In genomic region chr7:126630824-126631518, GRCm38 (mm10) we compare ENCODE assay signal across 10 mouse cellular contexts. TPM values are rescaled to one million over a fixed set of nuclear protein-coding genes. Genes with fewer than 3 reads are reported as not detected.
DNase-seq lines count a peak whose midpoint lies in the region; ATAC-seq and TF ChIP-seq lines count a peak whose summit lies in the region.
"Had no signal": no experiment of that assay in that cellular context is flagged by ENCODE, and none has a peak within 500 bp of the region (broad histone marks: within the 10 kb centered on the region; RNA-seq: fewer than 3 reads in every experiment).

Gene Nupr1, minus strand, starts transcription at chr7:126630861.

- H3K4me3 ChIP-seq in heart, embryonic 13.5 days: no peak within 1 kb of the TSS
- H3K4me3 ChIP-seq in lung, embryonic 16.5 days (ENCODE audit: low read length): no peak within 1 kb of the TSS
- H3K4me3 ChIP-seq in bone marrow macrophage, adult 2 months (ENCODE audit: insufficient read depth, low read length): no peak within 1 kb of the TSS
- H3K4me3 ChIP-seq: midbrain, embryonic 10.5 days had no signal

- peaks cover 11% of the 10 kb centered on the region for H3K4me1 ChIP-seq in heart, embryonic 13.5 days
- H3K4me1 ChIP-seq in lung, embryonic 16.5 days (replicated peaks; ENCODE audit: control insufficient read depth, insufficient read depth, low read length): 0 out of 2 replicates have a peak, but pooled peaks cover under 1% of the 10 kb centered on the region
- H3K4me1 ChIP-seq in bone marrow macrophage, adult 2 months (ENCODE audit: control insufficient read depth, insufficient read depth, low read length): peaks cover 38% of the 10 kb centered on the region

- H3K36me3 ChIP-seq in heart, embryonic 13.5 days: no peaks in the 10 kb centered on the region
- no peaks in the 10 kb centered on the region for H3K36me3 ChIP-seq in lung, embryonic 16.5 days (ENCODE audit: control insufficient read depth, insufficient read depth, low read length)
- H3K36me3 ChIP-seq: midbrain, embryonic 10.5 days had no signal

- TF ChIP-seq CTCF in bone marrow macrophage, adult 2 months (IDR thresholded peaks at IDR 0.05; ENCODE audit: low read depth, low read length): no peak

- 86% methylated on average over 4 of the region's 4 CpGs for WGBS in heart, embryonic 13.5 days
- 79% methylated on average over 4 of the region's 4 CpGs for WGBS in lung, embryonic 16.5 days

- ATAC-seq in heart, embryonic 13.5 days (ENCODE audit: extremely low read depth, insufficient number of reproducible peaks, low FRiP score, low TSS enrichment): 0 out of 2 replicates have a peak, but pooled peaks have one; percentile 42
- ATAC-seq in lung, embryonic 16.5 days (ENCODE audit: low read depth): no peak
- no peak for ATAC-seq in monocyte, adult 5-6 weeks (replicated peaks; ENCODE audit: insufficient number of reproducible peaks, low FRiP score, low TSS enrichment, poor library complexity, severe bottlenecking)
- ATAC-seq in cerebellum, adult (ENCODE audit: insufficient number of reproducible peaks, low FRiP score, low TSS enrichment): no peak

- no peaks in the 10 kb centered on the region for H3K9me3 ChIP-seq in heart, embryonic 13.5 days
- no peaks in the 10 kb centered on the region for H3K9me3 ChIP-seq in lung, embryonic 16.5 days (ENCODE audit: control insufficient read depth, low read length)
- H3K9me3 ChIP-seq: midbrain, embryonic 10.5 days had no signal

- peaks cover 15% of the 10 kb centered on the region; the same call in 1 of the 2 replicates for H3K27me3 ChIP-seq in heart, embryonic 13.5 days (replicated peaks)
- H3K27me3 ChIP-seq in lung, embryonic 16.5 days (ENCODE audit: control insufficient read depth, insufficient read depth, low read depth, low read length): no peaks in the 10 kb centered on the region

- TF ChIP-seq POLR2A in bone marrow macrophage, adult 2 months (IDR thresholded peaks at IDR 0.05; ENCODE audit: borderline replicate concordance, low read depth, low read length): no peak

- no peak within 1 kb of the TSS for H3K27ac ChIP-seq in heart, embryonic 13.5 days (replicated peaks)
- no peak within 1 kb of the TSS for H3K27ac ChIP-seq in lung, embryonic 16.5 days (ENCODE audit: low read length)
- H3K27ac ChIP-seq in bone marrow macrophage, adult 2 months (ENCODE audit: insufficient read depth, low read depth, low read length): 0 out of 2 replicates have a peak within 1 kb of the TSS, but pooled peaks have one; percentile 9
- H3K27ac ChIP-seq: midbrain, embryonic 10.5 days had no signal

- DNase-seq in heart, postnatal 4 days: no peak
- DNase-seq in lung, postnatal 36 days: no peak
- no peak for DNase-seq in testis, postnatal 14 days (ENCODE audit: low spot score)

- no peak within 1 kb of the TSS for H3K4me2 ChIP-seq in heart, embryonic 13.5 days
- no peak within 1 kb of the TSS for H3K4me2 ChIP-seq in lung, embryonic 16.5 days (ENCODE audit: low read depth, low read length)
- H3K4me2 ChIP-seq: heart, embryonic 11.5 days had no signal

- no peak within 1 kb of the TSS for H3K9ac ChIP-seq in heart, embryonic 13.5 days
- H3K9ac ChIP-seq in lung, embryonic 16.5 days (ENCODE audit: low read length): no peak within 1 kb of the TSS

RNA-seq across cellular contexts. Expression of gene Nupr1, which starts in this region (rescaled TPM):
- 6.2 and 9.3 TPM in 2 replicates for polyA plus RNA-seq in heart, embryonic 13.5 days (2015; fragmentation: Nextera tagmentation; extraction: Ambion mirVana)
- total RNA-seq in heart, postnatal 4 days (2021): 1 to 10 TPM; 5.7 to 6.8 TPM
- 34.2 and 53.9 TPM in 2 replicates for polyA plus RNA-seq in lung, embryonic 16.5 days (2015; fragmentation: Nextera tagmentation; extraction: Ambion mirVana)
- 34.9 and 41.2 TPM in 2 replicates for polyA plus RNA-seq in bone marrow macrophage, adult 2 months (2012; ENCODE audit: insufficient read depth, insufficient read length, missing spikeins)
- total RNA-seq in monocyte, adult 5-6 weeks (2017): 212 to 314 TPM (median 272 TPM) in 3 replicates

Comparison
In these comparisons a context has a peak if more than half of its experiments do, and no peak if none do; other contexts are left out.
1. RNA of gene Nupr1 (total RNA-seq): 212 to 314 TPM in monocyte, adult 5-6 weeks; 5.7 to 6.8 TPM in heart, postnatal 4 days; every median in the first group is over 10 times any median in the second.